Mouse (Mus musculus) left cerebral cortex, adult 18-20 months (tissue): ENCODE data around the gene A930004D18Rik. TPM values are rescaled to one million over a fixed set of nuclear protein-coding genes. Genes with fewer than 3 reads are reported as not detected.

ENCODE experiments used
- DNase-seq, 2 experiments: peaks; one replicate each; pipeline ENCODE4 v3.0.0; 2021 to 2022; ENCODE audit warnings: low spot score in 2 of 2, mixed read lengths in 1 of 2
- total RNA-seq, 2 experiments: library from RNA; stranded (reverse); gene quantifications; 2 replicates each; pipeline ENCODE4 v1.2.3; 2021

The A930004D18Rik gene
- total RNA-seq, 2 experiments from 2014 or later, result 2.9 to 5.6 TPM

- DNase-seq, result no peak
Measured at GRCm38 (mm10) chr2:18038895-18039371, 1.4 kb upstream of the A930004D18Rik start.

DNA sequence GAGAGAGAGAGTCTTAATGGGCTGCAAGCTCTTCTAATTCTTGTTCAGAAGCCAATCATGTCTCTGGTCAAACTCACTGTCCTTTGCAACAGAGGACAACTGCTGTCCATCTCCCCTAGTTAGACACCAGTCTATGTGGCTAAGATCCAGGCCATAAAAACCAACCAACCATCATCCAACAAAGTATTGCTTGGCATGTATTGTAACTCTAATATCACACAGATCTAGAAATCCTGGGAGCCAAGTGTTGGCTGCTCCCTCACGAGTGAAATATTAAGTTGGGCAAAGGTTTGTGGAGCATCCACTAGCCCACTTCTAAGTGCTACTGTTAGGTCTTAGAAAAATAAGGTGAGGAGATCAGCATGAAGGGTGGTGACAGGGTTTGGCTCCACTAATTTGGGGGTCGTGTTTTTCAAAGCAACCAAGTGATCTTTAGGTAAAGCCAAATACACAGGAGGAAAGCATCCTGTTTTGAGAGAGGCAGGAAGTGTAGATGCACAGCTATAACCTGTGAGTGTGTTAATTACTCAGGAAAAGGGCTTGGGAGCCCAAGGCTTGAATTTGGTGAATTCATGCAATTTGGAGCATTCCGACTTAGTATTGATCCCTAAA is 710 bp upstream of the A930004D18Rik start:
- no peak for DNase-seq

DNA sequence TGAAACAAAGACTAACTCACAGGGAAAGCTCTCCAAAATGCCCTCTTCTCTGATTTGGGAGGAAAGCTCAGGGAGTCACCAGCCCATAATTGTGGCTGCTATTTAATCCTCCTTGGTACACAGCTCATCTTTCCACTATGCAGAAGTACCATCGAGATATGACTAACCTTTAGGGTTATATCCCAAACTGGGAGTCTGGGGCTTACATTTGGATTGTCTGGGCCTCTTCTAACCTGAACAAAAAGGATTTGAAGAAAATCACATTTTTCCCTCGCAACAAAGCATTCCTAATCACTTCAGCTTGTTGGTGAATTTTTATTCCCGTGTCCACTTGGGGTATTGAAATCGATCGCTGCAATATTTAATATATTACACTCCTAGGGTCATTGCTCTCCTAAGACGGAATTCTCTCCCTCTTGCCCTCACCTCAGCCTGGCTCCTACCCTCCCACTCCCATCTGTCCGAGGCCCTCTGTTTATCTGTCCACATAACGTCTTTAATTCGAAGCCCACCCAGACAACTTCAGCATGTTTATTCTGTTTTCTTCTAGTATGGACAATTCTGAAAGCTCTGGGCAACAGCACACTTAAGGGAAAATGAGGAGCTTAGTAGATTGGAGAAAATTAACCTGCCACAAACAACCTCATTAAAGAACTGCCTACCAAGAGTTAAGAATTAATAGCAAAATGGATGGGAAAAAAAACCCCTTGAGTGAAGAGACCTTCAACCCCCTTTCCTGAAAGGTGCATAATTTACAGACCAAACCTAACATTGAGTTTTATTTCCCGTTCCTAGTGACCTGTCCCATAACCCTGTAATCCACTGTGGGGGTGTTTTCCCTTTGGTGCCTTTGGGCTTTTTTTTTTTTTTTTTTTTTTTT is 2.9 kb downstream of the A930004D18Rik start:
- no peak for DNase-seq

- DNase-seq, result no peak
Measured at GRCm38 (mm10) chr2:18033166-18034108, 4.1 kb downstream of the A930004D18Rik start.

DNA sequence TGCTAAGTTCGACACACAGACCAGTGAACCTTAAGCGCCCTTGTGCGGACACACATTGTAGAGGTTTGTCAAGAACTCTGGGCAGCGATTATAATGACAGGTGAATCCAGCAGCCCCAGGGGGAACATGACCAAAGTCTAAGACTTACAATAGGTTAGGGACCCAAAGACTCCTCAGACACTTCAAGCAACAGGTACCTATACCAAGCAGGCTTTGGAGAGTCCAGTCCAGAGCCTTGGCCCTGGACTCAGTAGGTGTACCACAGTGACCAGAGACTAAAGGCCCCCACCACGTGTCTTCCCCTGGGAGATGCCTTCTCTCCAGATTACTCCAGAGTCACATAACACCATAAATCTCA is 5.0 kb downstream of the A930004D18Rik start:
- DNase-seq, result no peak

DNA sequence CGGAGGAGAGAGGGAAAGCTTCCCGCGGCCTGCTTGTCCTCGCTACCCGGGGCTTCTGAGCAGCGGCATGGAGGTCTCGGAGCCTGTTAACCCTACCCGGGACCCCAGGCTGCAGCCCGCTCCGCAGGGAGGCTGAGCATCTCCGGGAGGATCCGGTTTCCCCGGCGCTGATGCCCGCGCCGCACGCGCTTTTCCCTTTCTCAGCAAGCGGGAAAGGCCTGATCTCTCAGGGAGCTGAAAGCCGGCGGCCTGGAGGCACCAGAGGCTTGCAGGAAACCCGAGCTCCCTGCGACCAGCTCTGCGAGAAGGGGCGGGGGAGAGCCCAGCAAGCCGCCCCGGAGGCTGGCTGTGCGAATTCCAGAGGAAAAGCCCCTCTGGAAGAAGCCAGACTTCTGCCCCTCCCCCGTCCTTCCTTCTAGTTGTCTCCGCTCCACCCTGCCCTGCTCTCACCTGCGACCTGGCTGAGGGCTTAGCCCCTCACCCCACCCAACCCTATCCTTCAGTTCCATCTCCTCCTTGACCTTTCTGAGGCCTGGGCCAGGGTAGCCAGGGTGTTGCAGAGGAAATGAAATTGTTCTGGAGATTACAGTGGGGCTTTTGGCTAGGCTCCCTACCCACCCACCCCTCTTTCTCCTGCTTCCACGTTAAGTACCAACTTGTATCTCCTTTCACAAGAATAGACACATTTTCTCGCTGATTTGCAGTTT is 5.6 kb downstream of the A930004D18Rik start:
- DNase-seq, result peak in 1 of 2 experiments; percentile 52

DNA sequence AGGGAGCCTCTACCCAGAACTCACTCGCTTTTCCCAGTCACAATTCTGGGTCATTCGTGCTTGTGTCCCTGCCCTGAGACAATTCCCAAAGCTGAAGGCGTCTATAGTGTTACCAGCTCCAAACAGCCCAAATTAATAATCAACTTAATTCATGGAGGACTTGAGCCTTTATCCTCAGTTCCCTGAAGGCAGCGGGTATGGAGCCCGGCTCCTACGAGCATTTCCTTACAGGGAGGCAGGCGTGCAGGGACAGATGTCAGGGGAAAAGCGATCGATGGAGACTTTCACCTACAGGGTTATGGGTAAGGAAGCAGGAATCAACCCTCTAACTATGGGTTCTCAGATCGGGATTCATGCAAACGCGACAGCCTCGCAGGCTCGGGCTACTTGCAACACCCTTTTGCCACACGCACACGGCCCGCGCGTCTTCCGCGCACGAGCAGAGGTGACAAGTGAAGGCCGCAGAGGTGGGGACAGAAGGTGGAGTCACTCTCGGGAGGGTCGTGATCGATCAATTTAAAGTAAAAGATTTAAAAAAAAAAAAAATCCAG is 6.2 kb downstream of the A930004D18Rik start:
- peak in 1 of 2 experiments; percentile 43 for DNase-seq

- no peak for DNase-seq
Measured at GRCm38 (mm10) chr2:18030581-18030980, 7.0 kb downstream of the A930004D18Rik start.

DNA sequence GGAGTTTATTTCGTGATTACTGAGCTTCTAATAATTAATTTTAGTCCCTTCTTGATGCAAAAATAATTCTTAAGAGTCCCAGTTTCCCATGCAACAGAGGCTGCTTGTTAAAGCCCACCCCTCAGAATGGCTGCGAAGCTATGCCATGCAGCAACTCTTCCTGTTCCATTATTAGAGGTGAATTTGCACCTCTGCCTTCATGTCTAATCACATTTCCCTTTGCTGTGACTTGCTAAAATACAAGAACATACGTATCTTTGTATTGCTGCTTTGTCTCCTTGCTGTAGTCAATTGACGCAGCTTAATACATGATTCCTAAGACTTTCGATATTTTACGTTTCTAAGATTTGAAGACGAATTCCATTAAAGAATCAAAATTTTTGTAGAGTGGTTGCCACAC is 7.9 kb downstream of the A930004D18Rik start:
- no peak for DNase-seq

DNA sequence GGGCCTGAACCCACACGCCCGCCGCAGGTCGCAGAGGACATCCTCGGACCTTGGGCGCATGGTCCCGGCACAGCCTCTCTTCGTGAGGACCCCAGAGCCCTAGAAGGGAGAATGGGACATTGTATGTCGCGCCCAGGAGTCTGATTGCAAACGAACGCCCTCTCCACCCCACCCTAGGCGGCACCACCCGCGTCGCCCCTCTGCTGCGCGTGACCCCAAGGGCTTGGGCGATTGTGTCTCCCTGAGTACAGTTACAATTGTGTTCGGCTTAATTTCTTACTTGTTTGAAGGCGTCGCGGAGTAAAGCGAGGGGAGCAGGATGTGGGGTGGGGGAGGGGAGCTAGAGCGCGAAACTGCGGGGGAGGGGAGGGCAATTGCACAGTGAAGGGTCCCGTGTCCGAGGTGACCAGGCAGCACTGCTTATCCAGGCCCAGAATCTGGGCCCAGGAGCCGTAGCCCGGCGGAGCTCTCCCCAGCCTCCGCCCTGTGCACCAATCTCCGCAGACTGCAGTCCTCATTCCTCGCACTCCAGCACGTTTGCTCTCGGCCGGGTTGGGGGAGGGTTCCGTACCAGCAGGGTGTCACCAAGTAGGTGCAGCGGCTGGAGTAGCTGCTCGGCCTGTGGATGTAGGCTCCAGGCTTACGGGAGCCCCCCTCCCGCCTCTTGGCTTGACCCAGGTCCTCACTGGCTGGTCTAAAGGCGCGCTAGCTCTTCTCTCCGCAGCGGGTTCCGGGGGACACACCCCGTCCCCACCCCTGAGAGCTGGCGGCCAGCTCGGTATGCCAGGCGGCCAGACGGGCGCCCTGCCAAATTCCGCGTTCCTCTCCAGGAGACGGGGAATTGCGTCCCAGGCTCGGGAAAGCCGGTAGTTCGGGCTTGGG is 9.2 kb downstream of the A930004D18Rik start:
- DNase-seq, result peak; percentile 76 to 86

DNA sequence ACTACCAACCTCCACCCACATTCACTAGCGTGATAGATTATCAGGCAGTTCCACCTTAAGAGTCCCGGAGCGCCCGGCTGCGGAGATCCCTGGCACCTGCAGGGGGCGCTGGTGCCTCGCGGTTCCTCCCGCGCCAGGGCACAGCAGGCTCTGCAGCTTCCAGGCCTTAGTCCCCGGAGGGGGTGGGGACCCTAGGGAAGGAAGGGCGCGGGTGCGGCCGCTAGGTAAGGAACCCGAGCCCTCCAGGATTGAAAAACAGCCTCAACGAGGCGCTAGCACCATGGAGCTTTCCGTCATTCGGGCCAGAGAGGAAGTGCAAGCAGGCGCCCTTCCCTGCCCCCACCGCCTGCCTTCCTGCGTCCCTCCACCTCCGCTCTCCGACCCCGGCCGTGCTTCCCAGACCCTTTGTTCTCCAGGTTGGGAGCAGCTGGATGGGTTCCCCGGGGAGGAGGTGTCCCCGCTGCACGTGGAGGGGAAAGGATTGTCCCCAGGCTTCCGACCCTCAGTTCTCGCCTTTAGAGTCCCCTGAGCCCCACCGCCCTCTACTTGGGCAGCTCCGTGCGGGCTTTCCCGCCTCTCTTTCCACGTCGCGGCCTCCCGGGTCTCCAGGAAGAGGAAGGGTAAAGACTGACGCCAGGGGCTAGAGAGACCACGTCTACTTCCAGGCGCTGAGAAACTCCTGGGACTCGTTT is 9.9 kb downstream of the A930004D18Rik start:
- DNase-seq, result peak; percentile 95

- DNase-seq, result no peak
Measured at GRCm38 (mm10) chr2:18026116-18026947, 11.2 kb downstream of the A930004D18Rik start.

- DNase-seq, result no peak
Measured at GRCm38 (mm10) chr2:18025781-18026115, 11.8 kb downstream of the A930004D18Rik start.

GRCm38 (mm10) chr2:18025116-18025515 is 12.4 kb downstream of the A930004D18Rik start:
- no peak for DNase-seq

- no peak for DNase-seq
Measured at GRCm38 (mm10) chr2:18022886-18023285, 14.7 kb downstream of the A930004D18Rik start.

- no peak for DNase-seq
Measured at GRCm38 (mm10) chr2:18019122-18019521, 18.4 kb downstream of the A930004D18Rik start.

- no peak for DNase-seq
Measured at GRCm38 (mm10) chr2:18017321-18017720, 20.2 kb downstream of the A930004D18Rik start.

GRCm38 (mm10) chr2:18016639-18017038 is 20.9 kb downstream of the A930004D18Rik start:
- no peak for DNase-seq
